Mouse (Mus musculus) liver, embryonic 14.5 days (tissue): ENCODE measurements around the gene Golph3l.

ENCODE experiments used
- CTCF ChIP-seq: IDR thresholded peaks from 2 replicates; pipeline ENCODE4 v1.5.1; 2016; ENCODE audit warnings: antibody characterized with exemption, low read depth, control low read depth
- EP300 ChIP-seq: IDR thresholded peaks from 2 replicates; pipeline ENCODE4 v1.6.1; 2016; ENCODE audit warnings: antibody characterized with exemption, low read depth

- no peak for TF ChIP-seq EP300
- no peak for TF ChIP-seq CTCF
Observed at GRCm38 (mm10) chr3:95636072-95636471, 47.3 kb downstream of the Golph3l start.
